Mouse (Mus musculus) thymus, adult 2 months (tissue): Measurements from ENCODE around the gene Mpv17l2. TPM values are rescaled to one million over a fixed set of nuclear protein-coding genes. Genes with fewer than 3 reads are reported as not detected.

Experiments
- DNase-seq: peaks from one replicate; pipeline ENCODE4 v3.0.0; 2021
- H3K27ac ChIP-seq: fragments of 200-500 bp; 2 replicates; pipeline ENCODE4 v1.5.1; 2012; ENCODE audit warnings: low read length, control low read depth; ENCODE audit not compliant: control insufficient read depth, insufficient read depth
- H3K27me3 ChIP-seq: fragments of 200-500 bp; 2 replicates; pipeline ENCODE4 v1.6.1; 2012; ENCODE audit warnings: mild to moderate bottlenecking, low read length, moderate library complexity, mixed read lengths; ENCODE audit not compliant: control insufficient read depth, insufficient read depth
- H3K36me3 ChIP-seq: fragments of 200-500 bp; 2 replicates; pipeline ENCODE4 v1.6.1; 2012; ENCODE audit warnings: mild to moderate bottlenecking, low read length, moderate library complexity; ENCODE audit not compliant: control insufficient read depth, insufficient read depth
- H3K4me1 ChIP-seq: fragments of 200-500 bp; replicated peaks from 2 replicates; pipeline ENCODE4 v1.6.1; 2012; ENCODE audit warnings: low read length; ENCODE audit not compliant: control insufficient read depth, insufficient read depth
- H3K4me3 ChIP-seq: fragments of 200-500 bp; 2 replicates; pipeline ENCODE4 v1.5.1; 2012; ENCODE audit warnings: mild to moderate bottlenecking, low read length, control low read depth, moderate library complexity; ENCODE audit not compliant: control insufficient read depth, insufficient read depth
- CTCF ChIP-seq: fragments of 200-500 bp; IDR thresholded peaks from 2 replicates; pipeline ENCODE4 v1.5.1; 2012; ENCODE audit warnings: mild to moderate bottlenecking, control low read depth, low read length, moderate library complexity, borderline replicate concordance; ENCODE audit not compliant: control insufficient read depth, poor library complexity, insufficient read depth; ENCODE audit errors: extremely low read depth
- POLR2A ChIP-seq: fragments of 200-500 bp; IDR thresholded peaks from 2 replicates; pipeline ENCODE4 v1.6.1; 2012; ENCODE audit warnings: mild to moderate bottlenecking, low read length, control low read depth, moderate library complexity; ENCODE audit not compliant: control insufficient read depth, poor library complexity, insufficient read depth; ENCODE audit errors: extremely low read depth
- WGBS: fragments of 180-500 bp; shearing (Covaris S2); methylation state at CpG from one replicate; pipeline ENCODE4 v1.1.7; 2018; 5-methylcytosine and 5-hydroxymethylcytosine counted together
- polyA plus RNA-seq: library from polyadenylated mRNA; depleted of rRNA; stranded (reverse); fragments of >200 nt; gene quantifications from 2 replicates; pipeline ENCODE4 v1.2.3, GENCODE M21; 2012

The Mpv17l2 gene
- polyA plus RNA-seq, 1 experiment: 72.9 TPM

GRCm38 (mm10) chr8:70747211-70747890 is 13.4 kb downstream of the Mpv17l2 start:
- Histone ChIP-seq H3K36me3 (no peaks in the 10 kb centered on the region), H3K4me3 (no peak overlapping the region), H3K27me3 (peaks cover 15% of the 10 kb centered on the region), H3K27ac (no peak overlapping the region), H3K4me1 (peaks cover 17% of the 10 kb centered on the region)
- TF ChIP-seq CTCF (no peak), POLR2A (no peak)
- WGBS: 96% methylated on average over 18 of the region's 18 CpGs
- no peak for DNase-seq

GRCm38 (mm10) chr8:70746676-70747075 is 14.1 kb downstream of the Mpv17l2 start:
- TF ChIP-seq POLR2A (no peak), CTCF (no peak)
- no peaks in the 10 kb centered on the region for H3K36me3 ChIP-seq
- WGBS: 92% methylated on average over 9 of the region's 9 CpGs
- DNase-seq: no peak
- no peak overlapping the region for H3K27ac ChIP-seq
- peaks cover 17% of the 10 kb centered on the region for H3K27me3 ChIP-seq
- H3K4me3 ChIP-seq: no peak overlapping the region
- peaks cover 14% of the 10 kb centered on the region for H3K4me1 ChIP-seq

- Histone ChIP-seq H3K27ac (no peak overlapping the region), H3K36me3 (no peaks in the 10 kb centered on the region), H3K4me1 (peaks cover 14% of the 10 kb centered on the region), H3K27me3 (peaks cover 17% of the 10 kb centered on the region), H3K4me3 (no peak overlapping the region)
- DNase-seq: no peak
- TF ChIP-seq POLR2A: no peak
- TF ChIP-seq CTCF: no peak
- 80% methylated on average over 19 of the region's 19 CpGs for WGBS
Observed at GRCm38 (mm10) chr8:70745691-70746220, 15.0 kb downstream of the Mpv17l2 start.

DNA sequence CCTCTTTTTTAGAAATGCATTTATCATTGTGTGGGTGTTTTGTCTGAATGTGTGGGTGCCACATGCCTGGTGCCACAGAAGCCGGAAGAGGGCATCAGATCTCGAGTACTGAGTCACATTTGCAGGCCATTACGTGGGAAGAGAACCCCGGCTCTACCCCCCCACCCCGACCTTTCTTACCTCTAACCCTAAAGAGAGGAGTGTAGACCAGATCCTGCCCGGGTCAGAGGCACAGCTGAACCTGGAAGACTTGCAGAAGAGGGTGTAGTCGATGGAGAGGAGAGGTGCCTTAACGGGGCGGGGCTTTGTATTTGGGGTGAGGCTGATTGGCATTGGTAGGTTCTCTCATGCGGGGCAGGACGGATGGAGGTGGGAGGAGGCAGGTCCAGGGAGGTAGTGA is 15.9 kb downstream of the Mpv17l2 start:
- no peak overlapping the region for H3K27ac ChIP-seq
- no peaks in the 10 kb centered on the region for H3K36me3 ChIP-seq
- DNase-seq: no peak
- 52% methylated on average over 11 of the region's 11 CpGs for WGBS
- TF ChIP-seq POLR2A (no peak), CTCF (no peak)
- peaks cover 17% of the 10 kb centered on the region for H3K27me3 ChIP-seq
- H3K4me1 ChIP-seq: peaks cover 14% of the 10 kb centered on the region
- H3K4me3 ChIP-seq: no peak overlapping the region

DNA sequence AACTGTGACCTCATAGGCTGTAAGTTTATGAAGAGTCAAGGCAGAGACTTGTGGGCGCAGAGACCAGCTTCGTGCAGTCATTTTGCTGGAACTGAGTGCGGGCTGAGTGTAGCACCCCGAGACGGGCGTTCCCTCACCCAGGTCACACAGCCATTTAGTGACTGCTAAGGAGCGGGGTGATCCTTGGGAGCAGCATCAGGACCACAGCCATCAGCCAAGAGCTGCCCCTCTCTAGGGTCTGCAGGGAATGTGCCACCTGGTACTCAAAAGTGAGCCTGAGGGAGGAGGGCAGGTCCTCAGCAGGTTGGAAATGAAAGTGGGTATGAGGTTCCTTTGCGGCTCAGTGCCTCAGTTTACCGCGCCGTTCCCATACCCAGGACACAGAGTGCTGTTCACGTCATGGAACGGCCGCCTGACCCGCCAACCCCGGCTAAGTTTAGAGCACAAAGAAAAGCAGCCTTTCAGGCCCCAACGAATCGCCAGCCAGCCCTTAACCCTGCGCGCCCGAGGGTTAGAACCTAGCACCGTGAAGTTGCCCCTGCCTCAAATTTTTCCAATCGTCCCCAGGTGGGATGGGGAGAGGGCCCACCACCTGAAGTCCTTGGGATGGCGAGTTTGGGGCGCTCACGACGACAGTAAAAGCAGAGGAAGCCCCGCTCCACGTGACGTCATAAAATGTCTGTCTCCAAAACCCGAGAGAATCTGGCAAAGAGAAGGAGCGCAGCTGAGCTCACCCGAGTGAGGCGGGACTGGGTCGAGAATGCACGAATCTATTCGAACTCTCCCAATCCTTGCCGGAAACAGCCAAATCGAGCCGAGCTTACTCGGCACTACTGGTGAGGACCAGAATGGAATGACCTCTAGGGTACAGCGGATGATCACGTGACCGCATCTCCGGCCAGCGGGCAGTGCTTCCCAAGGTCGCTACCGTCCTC is 16.8 kb downstream of the Mpv17l2 start:
- H3K27ac ChIP-seq: no peak overlapping the region
- no peak for DNase-seq
- H3K36me3 ChIP-seq: no peaks in the 10 kb centered on the region
- H3K4me3 ChIP-seq: peak overlapping the region; percentile 29
- peaks cover 17% of the 10 kb centered on the region for H3K27me3 ChIP-seq
- peaks cover 14% of the 10 kb centered on the region for H3K4me1 ChIP-seq
- 5% methylated on average over 48 of the region's 48 CpGs for WGBS
- TF ChIP-seq CTCF: no peak
- TF ChIP-seq POLR2A: no peak

DNA sequence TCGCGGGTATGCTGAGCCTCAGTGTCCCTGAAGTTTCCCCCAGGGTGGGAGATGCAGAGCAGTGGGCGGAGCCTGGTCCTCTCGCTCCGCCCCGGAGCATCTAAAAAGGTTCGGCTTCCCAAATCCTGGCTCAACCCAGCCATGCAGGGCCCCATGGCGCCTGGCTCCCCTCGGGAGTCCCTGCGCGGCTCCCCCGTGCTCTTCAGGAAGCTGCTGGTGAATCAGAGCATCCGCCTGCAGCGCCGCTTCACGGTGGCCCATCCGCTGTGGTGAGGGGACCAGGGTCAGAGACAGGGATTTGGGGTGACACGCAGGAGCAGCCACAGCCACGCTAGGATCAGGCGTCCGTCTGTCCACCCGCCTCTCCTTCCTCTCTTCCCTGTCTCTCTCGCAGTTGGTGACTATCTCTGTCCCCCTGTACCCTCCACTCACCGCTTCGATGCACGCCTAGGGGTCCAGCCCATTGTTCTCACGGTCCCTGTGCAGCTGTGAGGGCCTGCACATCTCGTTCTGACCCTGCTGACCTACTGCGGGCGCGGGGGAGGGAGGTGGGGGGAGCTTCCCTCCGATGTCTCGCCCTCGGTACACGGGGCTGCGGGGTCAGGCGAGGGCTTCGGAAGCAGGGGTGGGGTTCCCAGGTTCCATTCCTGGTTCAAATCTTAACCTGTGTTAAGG is 17.6 kb downstream of the Mpv17l2 start:
- Histone ChIP-seq H3K4me1 (peaks cover 18% of the 10 kb centered on the region), H3K36me3 (no peaks in the 10 kb centered on the region), H3K27me3 (peaks cover 17% of the 10 kb centered on the region), H3K27ac (no peak overlapping the region), H3K4me3 (no peak overlapping the region)
- TF ChIP-seq CTCF: no peak
- no peak for TF ChIP-seq POLR2A
- WGBS: 8% methylated on average over 38 of the region's 38 CpGs
- DNase-seq: no peak
